18 mouse cellular contexts compared by ENCODE assay signal in the genomic region with DNA sequence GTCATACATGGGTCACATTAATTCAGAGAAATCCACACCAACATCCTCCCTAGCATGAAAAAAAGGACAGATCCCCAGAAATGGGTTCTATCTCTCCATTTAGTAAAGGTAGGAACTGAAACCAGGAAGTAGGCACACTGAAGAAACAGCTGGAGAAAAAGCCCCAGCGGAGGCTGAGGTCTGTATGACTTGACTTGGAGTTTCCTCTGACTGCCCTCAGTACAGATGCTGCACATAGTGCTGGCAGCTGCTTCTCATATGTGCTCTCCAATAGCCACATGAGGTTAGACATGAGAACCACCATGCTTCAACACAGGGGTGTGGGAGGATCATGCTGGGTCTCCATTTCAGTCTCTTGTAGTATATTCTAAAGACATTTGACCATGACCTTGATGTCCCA.
DNase-seq lines count a peak whose midpoint lies in the region; ATAC-seq and TF ChIP-seq lines count a peak whose summit lies in the region.
"Had no signal": no experiment of that assay in that cellular context is flagged by ENCODE, and none has a peak within 500 bp of the region (broad histone marks: within the 10 kb centered on the region; RNA-seq: fewer than 3 reads in every experiment).

No protein-coding gene starts in this region.

- no peaks in the 10 kb centered on the region for H3K4me1 ChIP-seq in liver, postnatal 0 days (ENCODE audit: insufficient read depth)
- H3K4me1 ChIP-seq in CH12.LX (ENCODE audit: control insufficient read depth in 1 of 2, insufficient read depth in 2 of 2) = peaks cover 51 to 96% of the 10 kb centered on the region in 2 experiments
- H3K4me1 ChIP-seq in forebrain, embryonic 12.5 days = peaks cover under 1% of the 10 kb centered on the region; the same call in 1 of the 2 replicates
- H3K4me1 ChIP-seq: forebrain, embryonic 13.5 days; hindbrain, embryonic 15.5 days had no signal

- no peaks in the 10 kb centered on the region for H3K79me2 ChIP-seq in CH12.LX (replicated peaks; ENCODE audit: control insufficient read depth, extremely low read depth, insufficient read depth, poor library complexity, severe bottlenecking)

- TF ChIP-seq RAD21 in CH12.LX (IDR thresholded peaks at IDR 0.05; ENCODE audit: low read depth, low read length) = peak; percentile 10

- no peaks in the 10 kb centered on the region for H3K9me3 ChIP-seq in liver, postnatal 0 days (ENCODE audit: low read length)
- H3K9me3 ChIP-seq in CH12.LX (replicated peaks; ENCODE audit: low read length) = no peaks in the 10 kb centered on the region
- H3K9me3 ChIP-seq in forebrain, embryonic 12.5 days = no peaks in the 10 kb centered on the region
- H3K9me3 ChIP-seq: embryonic facial prominence, embryonic 13.5 days; forebrain, embryonic 13.5 days; heart, embryonic 13.5 days; hindbrain, embryonic 15.5 days had no signal

- H3K36me3 ChIP-seq in liver, postnatal 0 days (replicated peaks; ENCODE audit: insufficient read depth, low read length) = no peaks in the 10 kb centered on the region
- H3K36me3 ChIP-seq in CH12.LX (replicated peaks in 1 of 2; ENCODE audit: control insufficient read depth in 1 of 2, insufficient read depth in 1 of 2, low read length in 1 of 2) = no peaks in the 10 kb centered on the region
- 0 out of 2 replicates have a peak, but pooled peaks cover 2% of the 10 kb centered on the region for H3K36me3 ChIP-seq in forebrain, embryonic 12.5 days (replicated peaks)
- H3K36me3 ChIP-seq: embryonic facial prominence, embryonic 13.5 days; heart, embryonic 13.5 days had no signal

- H3K4me3 ChIP-seq in liver, postnatal 0 days (ENCODE audit: low read depth, low read length) = no peak overlapping the region
- no peak overlapping the region for H3K4me3 ChIP-seq in CH12.LX (replicated peaks in 1 of 3; ENCODE audit: low read depth in 2 of 3, low read length in 2 of 3, poor library complexity in 1 of 3)
- no peak overlapping the region for H3K4me3 ChIP-seq in forebrain, embryonic 12.5 days (replicated peaks)
- H3K4me3 ChIP-seq: embryonic facial prominence, embryonic 13.5 days; forebrain, embryonic 13.5 days; heart, embryonic 13.5 days; hindbrain, embryonic 15.5 days had no signal

- no peak overlapping the region for H3K9ac ChIP-seq in liver, postnatal 0 days (replicated peaks)
- peak overlapping the region; percentile 36; the same call in 1 of the 2 replicates for H3K9ac ChIP-seq in CH12.LX (ENCODE audit: insufficient read depth, low read depth)
- H3K9ac ChIP-seq in forebrain, embryonic 12.5 days = no peak overlapping the region
- H3K9ac ChIP-seq: embryonic facial prominence, embryonic 13.5 days; forebrain, embryonic 13.5 days; forebrain, postnatal 0 days; heart, embryonic 13.5 days; hindbrain, embryonic 15.5 days had no signal

- H3K27me3 ChIP-seq in liver, postnatal 0 days (ENCODE audit: insufficient read depth, low read length) = no peaks in the 10 kb centered on the region
- H3K27me3 ChIP-seq in CH12.LX (replicated peaks) = no peaks in the 10 kb centered on the region
- H3K27me3 ChIP-seq in forebrain, embryonic 12.5 days = no peaks in the 10 kb centered on the region
- H3K27me3 ChIP-seq: embryonic facial prominence, embryonic 13.5 days; forebrain, embryonic 13.5 days; heart, embryonic 13.5 days; hindbrain, embryonic 15.5 days; Patski had no signal

- no peak for DNase-seq in liver, postnatal 0 days
- DNase-seq in liver = no peak
- DNase-seq in CH12.LX (ENCODE audit: extremely low read depth) = peak; percentile 92
- no peak for DNase-seq in testis, postnatal 14 days (ENCODE audit: low spot score)
- DNase-seq: adrenal gland, postnatal 14 days; cerebellum, adult 11-12 months; cerebellum, adult 9-10 months; cerebellum, postnatal 25 days; forebrain, postnatal 0 days; heart, postnatal 36 days had no signal

- H3K4me2 ChIP-seq in liver, postnatal 0 days (ENCODE audit: low read depth, low read length) = no peak overlapping the region
- H3K4me2 ChIP-seq in CH12.LX (ENCODE audit: insufficient read depth, low read depth, poor library complexity, severe bottlenecking) = peak overlapping the region; percentile 60
- H3K4me2 ChIP-seq in forebrain, embryonic 12.5 days = no peak overlapping the region
- H3K4me2 ChIP-seq: embryonic facial prominence, embryonic 13.5 days; forebrain, embryonic 13.5 days; heart, embryonic 13.5 days; hindbrain, embryonic 15.5 days had no signal

- in situ Hi-C loops in CH12.LX (cut with MboI; ENCODE audit: low pct_ligation_motif_present, low pct_unique_long_range_greater_than_20kb, low sequenced_read_pairs) = loop anchor here (5.0 kb wide), 1 partner anchor 37 kb away; no protein-coding TSS in a partner anchor

- peak; percentile 61 for TF ChIP-seq POLR2A in CH12.LX (IDR thresholded peaks at IDR 0.05; ENCODE audit: low read depth, low read length)

- no peak for TF ChIP-seq EP300 in liver, postnatal 0 days (IDR thresholded peaks at IDR 0.05; ENCODE audit: low read depth)
- peak; percentile 100 for TF ChIP-seq EP300 in CH12.LX (IDR thresholded peaks at IDR 0.05; ENCODE audit: low read length)

- no peak for TF ChIP-seq CTCF in liver, postnatal 0 days (IDR thresholded peaks at IDR 0.05; ENCODE audit: low read depth)
- TF ChIP-seq CTCF in CH12.LX (conservative IDR thresholded peaks at IDR 0.05 in 1 of 2, IDR thresholded peaks at IDR 0.05 in 1 of 2; ENCODE audit: low read depth in 2 of 2, low read length in 2 of 2) = no peak

- WGBS in liver, postnatal 0 days (ENCODE audit: insufficient replicate concordance) = 64% methylated on average over 1 of the region's 1 CpGs
- 97% methylated on average over 1 of the region's 1 CpGs for WGBS in forebrain, embryonic 12.5 days

- ATAC-seq in liver, postnatal 0 days = 0 out of 2 replicates have a peak, but pooled peaks have one; percentile 33
- peak; percentile 64 for ATAC-seq in megakaryocyte, adult 5-6 weeks (ENCODE audit: poor library complexity, severe bottlenecking)
- ATAC-seq in forebrain, embryonic 12.5 days (ENCODE audit: low FRiP score) = no peak
- ATAC-seq: activated CD4-positive, CD25-positive, alpha-beta regulatory T cell, adult 4 months; forebrain, embryonic 13.5 days; forebrain, postnatal 0 days; Patski had no signal

- dilution Hi-C loops in CH12.LX (cut with MboI; ENCODE audit: extremely low pct_ligation_motif_present, extremely low pct_unique_long_range_greater_than_20kb, low sequenced_read_pairs) = no loop called here

- H3K27ac ChIP-seq in liver, postnatal 0 days (ENCODE audit: low read depth) = no peak overlapping the region
- peak overlapping the region; percentile 93 for H3K27ac ChIP-seq in CH12.LX (ENCODE audit: insufficient read depth, low read depth)
- no peak overlapping the region for H3K27ac ChIP-seq in forebrain, embryonic 12.5 days
- H3K27ac ChIP-seq: embryonic facial prominence, embryonic 13.5 days; forebrain, embryonic 13.5 days; heart, embryonic 13.5 days; hindbrain, embryonic 15.5 days had no signal

TF ChIP-seq in CH12.LX, 34 proteins besides CTCF, POLR2A, EP300 and RAD21 (continues in another document):
- TF ChIP-seq TBP (conservative IDR thresholded peaks at IDR 0.05; ENCODE audit: low read depth, low read length) = peak; percentile 79
- peak; percentile 94 for TF ChIP-seq MAZ (IDR thresholded peaks at IDR 0.05; ENCODE audit: low read depth, low read length)
- peak; percentile 94 for TF ChIP-seq SIN3A (IDR thresholded peaks at IDR 0.05; ENCODE audit: low read length)
- TF ChIP-seq ZKSCAN1 (IDR thresholded peaks at IDR 0.05; ENCODE audit: borderline replicate concordance, low read depth, low read length) = no peak
- peak; percentile 46; the same call in 1 of the 2 replicates for TF ChIP-seq ZMIZ1 (IDR thresholded peaks at IDR 0.05; ENCODE audit: low read depth, low read length)
- TF ChIP-seq HCFC1 (IDR thresholded peaks at IDR 0.05; ENCODE audit: low read depth, low read length) = peak; percentile 59
- TF ChIP-seq E2F4 (IDR thresholded peaks at IDR 0.05; ENCODE audit: insufficient replicate concordance, low read depth, low read length) = peak; percentile 60; the same call in 1 of the 2 replicates
- no peak for TF ChIP-seq ZC3H11A (IDR thresholded peaks at IDR 0.05; ENCODE audit: low read depth, low read length)
- peak; percentile 78 for TF ChIP-seq JUN (IDR thresholded peaks at IDR 0.05; ENCODE audit: insufficient read depth, low read depth, low read length)
- TF ChIP-seq RCOR1 (conservative IDR thresholded peaks at IDR 0.05; ENCODE audit: low read depth, low read length) = peak; percentile 99
- no peak for TF ChIP-seq USF2 (conservative IDR thresholded peaks at IDR 0.05; ENCODE audit: low read depth, low read length)
- 0 out of 2 replicates have a peak, but pooled peaks have one; percentile 53 for TF ChIP-seq KAT2A (IDR thresholded peaks at IDR 0.05; ENCODE audit: insufficient replicate concordance, low read length)
- TF ChIP-seq ELF1 (IDR thresholded peaks at IDR 0.05; ENCODE audit: low read depth, low read length) = peak; percentile 94
- no peak for TF ChIP-seq POLR2AphosphoS2 (IDR thresholded peaks at IDR 0.05; ENCODE audit: low read depth, low read length)
- peak; percentile 95 for TF ChIP-seq MEF2A (IDR thresholded peaks at IDR 0.05; ENCODE audit: borderline replicate concordance, low read depth, low read length)
- peak; percentile 100 for TF ChIP-seq TCF12 (IDR thresholded peaks at IDR 0.05; ENCODE audit: low read depth, low read length)
- TF ChIP-seq ETS1 (conservative IDR thresholded peaks at IDR 0.05; ENCODE audit: low read depth, low read length) = peak; percentile 99
- TF ChIP-seq BHLHE40 (IDR thresholded peaks at IDR 0.05; ENCODE audit: low read depth, low read length) = peak; percentile 91
- no peak for TF ChIP-seq USF1 (IDR thresholded peaks at IDR 0.05; ENCODE audit: low read depth, low read length)
- TF ChIP-seq CHD1 (IDR thresholded peaks at IDR 0.05; ENCODE audit: low read depth, low read length) = 0 out of 2 replicates have a peak, but pooled peaks have one; percentile 84
- no peak for TF ChIP-seq GABPA (IDR thresholded peaks at IDR 0.05; ENCODE audit: insufficient replicate concordance, low read depth, low read length)
- TF ChIP-seq NRF1 (IDR thresholded peaks at IDR 0.05; ENCODE audit: low read depth, low read length) = no peak
- TF ChIP-seq MAX (IDR thresholded peaks at IDR 0.05; ENCODE audit: low read length) = peak; percentile 94
- TF ChIP-seq SMC3 (IDR thresholded peaks at IDR 0.05; ENCODE audit: low read depth, low read length) = no peak; the same call in 1 of the 2 replicates
- no peak for TF ChIP-seq UBTF (IDR thresholded peaks at IDR 0.05; ENCODE audit: low read depth, low read length)
- peak; percentile 82 for TF ChIP-seq JUND (conservative IDR thresholded peaks at IDR 0.05; ENCODE audit: low read depth, low read length)
- TF ChIP-seq PAX5 (IDR thresholded peaks at IDR 0.05; ENCODE audit: low read length) = no peak
- peak; percentile 77; the same call in 1 of the 2 replicates for TF ChIP-seq MXI1 (IDR thresholded peaks at IDR 0.05; ENCODE audit: low read depth, low read length)
- TF ChIP-seq MAFK (IDR thresholded peaks at IDR 0.05; ENCODE audit: insufficient replicate concordance, low read length) = peak; percentile 63; the same call in 1 of the 2 replicates
